Mouse (Mus musculus): ENCODE data around the gene Klhl29. TPM values are rescaled to one million over a fixed set of nuclear protein-coding genes. Genes with fewer than 3 reads are reported as not detected.

Gene Klhl29
- total RNA-seq (2012; rRNA removed) (not detected in 2 replicates), polyA plus RNA-seq (2012; ENCODE audit: insufficient read depth in 1 of 2, insufficient read length in 2 of 2, low read depth in 1 of 2, low replicate concordance in 2 of 2, missing spikeins in 1 of 2) (not detected)

- no peak for DNase-seq (ENCODE audit: low read depth, low spot score)
- no peak within 1 kb of the TSS for H3K4me3 ChIP-seq (ENCODE audit: control insufficient read depth in 1 of 2, insufficient read depth in 1 of 2, low read depth in 2 of 2, low read length in 2 of 2)
- H3K4me1 ChIP-seq (ENCODE audit: control insufficient read depth in 1 of 2, insufficient read depth in 2 of 2, low read length in 2 of 2), result no peaks in the 10 kb centered on the region
- H3K27ac ChIP-seq (ENCODE audit: control insufficient read depth, low read depth, low read length), result no peak within 1 kb of the TSS
- TF ChIP-seq MXI1 (IDR thresholded peaks at IDR 0.05; ENCODE audit: low read depth, low read length), result no peak
- no peak for TF ChIP-seq NRF1 (IDR thresholded peaks at IDR 0.05; ENCODE audit: insufficient read depth, low read depth, low read length, poor library complexity, severe bottlenecking)
- TF ChIP-seq GATA1 (IDR thresholded peaks at IDR 0.05; ENCODE audit: low read depth, low read length), result no peak
- TF ChIP-seq HCFC1 (IDR thresholded peaks at IDR 0.05; ENCODE audit: low read depth, low read length), result no peak
- no peak for TF ChIP-seq MAZ (IDR thresholded peaks at IDR 0.05; ENCODE audit: low read depth, low read length)
- TF ChIP-seq USF1 (IDR thresholded peaks at IDR 0.05; ENCODE audit: low read depth, low read length), result no peak
- TF ChIP-seq ZNF384 (IDR thresholded peaks at IDR 0.05; ENCODE audit: low read depth, low read length), result no peak
- TF ChIP-seq MAFK (IDR thresholded peaks at IDR 0.05; ENCODE audit: borderline replicate concordance, low read depth, low read length), result no peak
- H3K79me2 ChIP-seq (ENCODE audit: control insufficient read depth, insufficient read depth, low read length, poor library complexity), result no peaks in the 10 kb centered on the region
- no peak within 1 kb of the TSS for H3K9ac ChIP-seq (ENCODE audit: control insufficient read depth, low read depth, low read length, poor library complexity, severe bottlenecking)
- no peaks in the 10 kb centered on the region for H3K27me3 ChIP-seq (ENCODE audit: control insufficient read depth in 1 of 2, insufficient read depth in 2 of 2, low read length in 2 of 2)
- no peaks in the 10 kb centered on the region for H3K9me3 ChIP-seq (replicated peaks; ENCODE audit: insufficient read depth, low read length)
- no peaks in the 10 kb centered on the region for H3K36me3 ChIP-seq (ENCODE audit: control insufficient read depth in 1 of 2, insufficient read depth in 2 of 2, low read length in 2 of 2)
Measured at GRCm38 (mm10) chr12:5375616-5376461, at the start of gene Klhl29. Klhl29 (minus strand) TSS chr12:5375682.

GRCm38 (mm10) chr12:5425276-5425675 is 49.8 kb upstream of the Klhl29 start:
- Histone ChIP-seq H3K27me3 (ENCODE audit: control insufficient read depth in 1 of 2, insufficient read depth in 2 of 2, low read length in 2 of 2) (no peaks in the 10 kb centered on the region), H3K79me2 (ENCODE audit: control insufficient read depth, insufficient read depth, low read length, poor library complexity) (no peaks in the 10 kb centered on the region), H3K27ac (ENCODE audit: control insufficient read depth, low read depth, low read length) (no peak overlapping the region), H3K9me3 (replicated peaks; ENCODE audit: insufficient read depth, low read length) (no peaks in the 10 kb centered on the region), H3K4me1 (ENCODE audit: control insufficient read depth in 1 of 2, insufficient read depth in 2 of 2, low read length in 2 of 2) (no peaks in the 10 kb centered on the region), H3K36me3 (ENCODE audit: control insufficient read depth in 1 of 2, insufficient read depth in 2 of 2, low read length in 2 of 2) (no peaks in the 10 kb centered on the region), H3K4me3 (ENCODE audit: control insufficient read depth in 1 of 2, insufficient read depth in 1 of 2, low read depth in 2 of 2, low read length in 2 of 2) (no peak overlapping the region), H3K9ac (ENCODE audit: control insufficient read depth, low read depth, low read length, poor library complexity, severe bottlenecking) (no peak overlapping the region)
- no peak for TF ChIP-seq USF2 (IDR thresholded peaks at IDR 0.05; ENCODE audit: borderline replicate concordance in 1 of 2, insufficient read depth in 1 of 2, low read depth in 1 of 2, low read length in 2 of 2)
- no peak for TF ChIP-seq E2F4 (IDR thresholded peaks at IDR 0.05; ENCODE audit: borderline replicate concordance, low read depth, low read length)
- no peak for TF ChIP-seq KAT2A (conservative IDR thresholded peaks at IDR 0.05; ENCODE audit: low read depth, low read length)
- no peak for TF ChIP-seq CTCF (IDR thresholded peaks at IDR 0.05 in 2 of 3, conservative IDR thresholded peaks at IDR 0.05 in 1 of 3; ENCODE audit: control insufficient read depth in 1 of 3, insufficient read depth in 1 of 3, low read depth in 2 of 3, low read length in 3 of 3, poor library complexity in 1 of 3, severe bottlenecking in 1 of 3)
- no peak for TF ChIP-seq ZMIZ1 (IDR thresholded peaks at IDR 0.05; ENCODE audit: low read depth, low read length)
- no peak for TF ChIP-seq ELF1 (IDR thresholded peaks at IDR 0.05; ENCODE audit: low read depth, low read length)
- DNase-seq (ENCODE audit: low read depth, low spot score), result no peak
